Mouse (Mus musculus): ENCODE data around the gene Adamts17. TPM values are rescaled to one million over a fixed set of nuclear protein-coding genes. Genes with fewer than 3 reads are reported as not detected.

The Adamts17 gene
- total RNA-seq (2023; ENCODE audit: inconsistent age) = 0.21 to 1.1 TPM in 2 of 4 replicates, not detected in the others

DNA sequence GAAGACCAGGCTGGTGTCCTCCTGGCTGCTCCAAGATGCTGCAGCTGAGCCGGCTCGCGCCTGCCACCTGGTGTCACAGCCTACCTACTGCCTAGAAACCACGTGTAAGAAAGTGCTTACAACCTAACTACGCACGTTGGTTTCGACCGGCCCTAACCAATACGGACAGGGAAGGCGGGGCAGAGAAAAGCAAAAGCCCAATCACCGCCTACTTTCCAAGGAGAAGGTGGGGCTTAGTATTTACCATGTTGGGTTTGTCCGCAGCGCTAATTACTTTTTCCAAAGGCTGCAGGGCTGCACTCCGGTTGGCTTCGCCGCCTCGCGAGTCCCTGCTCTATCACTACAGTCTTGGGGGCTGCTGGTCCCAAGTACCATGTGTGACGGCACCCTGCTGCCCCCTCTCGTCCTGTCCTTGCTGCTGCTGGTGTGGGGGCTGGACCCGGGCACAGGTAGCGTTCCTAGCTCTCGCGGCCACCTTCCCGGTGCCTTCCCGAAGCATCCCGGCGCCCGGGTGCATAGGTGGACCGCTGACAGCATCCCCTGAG lies at the start of gene Adamts17:
TSS of gene Adamts17 (plus strand) at position 273 of the 545 bp plus-strand sequence.

Other genes with a start within 250 kb of the Adamts17 start
- gene Asb7, start 150.1 kb upstream of the Adamts17 start, total RNA-seq (2023; ENCODE audit: inconsistent age) = 11.5 to 19.9 TPM (median 14.8 TPM) in 4 replicates
- gene Lins1, start 149.8 kb upstream of the Adamts17 start, total RNA-seq (2023; ENCODE audit: inconsistent age) = 6.6 to 11.0 TPM (median 9.8 TPM) in 4 replicates
- gene Cers3, start 96.2 kb upstream of the Adamts17 start, total RNA-seq (2023; ENCODE audit: inconsistent age) = not detected in 4 replicates

All from B cell, adult (primary cell).